Mouse (Mus musculus) ovary, postnatal 36 days (tissue): ENCODE results near the gene Cdcp2.

ENCODE experiments used
- DNase-seq: peaks from one replicate; pipeline ENCODE4 v3.0.0; 2022; ENCODE audit warnings: low spot score, mixed read lengths

Cdcp2 gene

GRCm38 (mm10) chr4:107096841-107097373 lies at the start of gene Cdcp2:
Gene Cdcp2 (plus strand): TSS chr4:107096891.
- no peak for DNase-seq

- DNase-seq: no peak
Measured at GRCm38 (mm10) chr4:107047806-107048205, 48.9 kb upstream of the Cdcp2 start.

- DNase-seq: peak; percentile 56
Measured at GRCm38 (mm10) chr4:107048568-107049162, 48.0 kb upstream of the Cdcp2 start.

GRCm38 (mm10) chr4:107051889-107052288 lies 44.8 kb upstream of the Cdcp2 start:
- no peak for DNase-seq

GRCm38 (mm10) chr4:107052962-107053553 lies 43.6 kb upstream of the Cdcp2 start:
- no peak for DNase-seq

- no peak for DNase-seq
Measured at GRCm38 (mm10) chr4:107056088-107056487, 40.6 kb upstream of the Cdcp2 start.

GRCm38 (mm10) chr4:107058346-107058745 lies 38.3 kb upstream of the Cdcp2 start:
- DNase-seq: no peak

- no peak for DNase-seq
Measured at GRCm38 (mm10) chr4:107058781-107059180, 37.9 kb upstream of the Cdcp2 start.

- DNase-seq: no peak
Measured at GRCm38 (mm10) chr4:107061560-107061959, 35.1 kb upstream of the Cdcp2 start.

- DNase-seq: no peak
Measured at GRCm38 (mm10) chr4:107063214-107063613, 33.5 kb upstream of the Cdcp2 start.

- no peak for DNase-seq
Measured at GRCm38 (mm10) chr4:107064394-107065098, 32.1 kb upstream of the Cdcp2 start.

- peak; percentile 92 for DNase-seq
Measured at GRCm38 (mm10) chr4:107066252-107067124, 30.2 kb upstream of the Cdcp2 start, which contains the start of the genes Mrpl37 and Cyb5rl. Gene Mrpl37 (minus strand): TSS chr4:107066868. Gene Cyb5rl (plus strand): TSS chr4:107066988.

GRCm38 (mm10) chr4:107067151-107067840 lies 29.4 kb upstream of the Cdcp2 start:
- no peak for DNase-seq

- DNase-seq: no peak
Measured at GRCm38 (mm10) chr4:107072343-107072742, 24.3 kb upstream of the Cdcp2 start.

- no peak for DNase-seq
Measured at GRCm38 (mm10) chr4:107075456-107075855, 21.2 kb upstream of the Cdcp2 start.

- DNase-seq: no peak
Measured at GRCm38 (mm10) chr4:107078894-107079293, 17.8 kb upstream of the Cdcp2 start.

GRCm38 (mm10) chr4:107079716-107080115 lies 17.0 kb upstream of the Cdcp2 start:
- DNase-seq: no peak

GRCm38 (mm10) chr4:107082185-107082584 lies 14.5 kb upstream of the Cdcp2 start:
- DNase-seq: no peak

- DNase-seq: no peak
Measured at GRCm38 (mm10) chr4:107083126-107083525, 13.6 kb upstream of the Cdcp2 start.

- DNase-seq: no peak
Measured at GRCm38 (mm10) chr4:107084343-107084742, 12.3 kb upstream of the Cdcp2 start.

GRCm38 (mm10) chr4:107084858-107085257 lies 11.8 kb upstream of the Cdcp2 start:
- no peak for DNase-seq
